Mouse (Mus musculus) layer of hippocampus, adult 2 months (tissue): ENCODE data around the gene Vmn2r102. TPM values are rescaled to one million over a fixed set of nuclear protein-coding genes. Genes with fewer than 3 reads are reported as not detected.

Experiments used
- DNase-seq, 2 experiments: peaks; one replicate each; pipeline ENCODE4 v3.0.0; 2022; ENCODE audit warnings: low spot score in 2 of 2
- H3K27ac ChIP-seq: fragments of 200-600 bp; 2 replicates; pipeline ENCODE4 v1.8.1; 2022
- H3K4me3 ChIP-seq: fragments of 200-600 bp; 2 replicates; pipeline ENCODE4 v1.8.1; 2022; ENCODE audit warnings: mild to moderate bottlenecking
- CTCF ChIP-seq: fragments of 200-600 bp; conservative IDR thresholded peaks from 2 replicates; pipeline ENCODE4 v1.8.1; 2022; ENCODE audit warnings: antibody characterized with exemption, mild to moderate bottlenecking, moderate library complexity
- long read RNA-seq, 2 experiments: library from polyadenylated mRNA; stranded (forward); transcript quantifications; one replicate each; pipeline ENCODE4 v2.0.0; 2021; ENCODE audit warnings: borderline mapping rate in 2 of 2
- total RNA-seq, 2 experiments: library from RNA; stranded (reverse); gene quantifications; 2 replicates each; pipeline ENCODE4 v1.2.3; 2021

Gene Vmn2r102
- not detected for total RNA-seq
- long read RNA-seq, experiment 1 = 0 reads
- long read RNA-seq, experiment 2 = 0 reads

DNA sequence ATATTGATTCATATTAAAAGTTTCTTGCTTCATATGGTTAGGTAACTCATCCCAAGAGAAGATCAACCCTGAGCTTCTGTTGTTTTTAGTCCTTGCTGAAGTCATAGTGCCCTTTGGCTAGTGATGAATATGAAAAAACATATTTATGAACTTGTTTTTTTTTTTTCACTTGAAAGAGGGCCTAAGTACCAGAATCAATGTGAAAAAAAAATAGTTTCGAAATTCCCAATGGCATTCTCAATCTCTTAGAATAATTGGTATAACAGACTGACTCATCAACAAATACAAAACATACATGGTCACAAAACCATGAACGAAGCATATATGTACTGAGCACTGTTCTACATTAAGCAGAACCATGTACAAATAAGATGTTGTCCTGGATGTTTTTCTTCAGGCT lies at the start of gene Vmn2r102:
Gene Vmn2r102, plus strand, starts transcription at position 301 of the 400 bp plus-strand sequence.
- H3K4me3 ChIP-seq = no peak within 1 kb of the TSS
- DNase-seq = no peak
- no peak within 1 kb of the TSS for H3K27ac ChIP-seq
- TF ChIP-seq CTCF = no peak

GRCm38 (mm10) chr17:19629328-19629727 lies 30.8 kb upstream of the Vmn2r102 start:
- Histone ChIP-seq H3K27ac (no peak overlapping the region), H3K4me3 (no peak overlapping the region)
- TF ChIP-seq CTCF = no peak
- DNase-seq = no peak

DNA sequence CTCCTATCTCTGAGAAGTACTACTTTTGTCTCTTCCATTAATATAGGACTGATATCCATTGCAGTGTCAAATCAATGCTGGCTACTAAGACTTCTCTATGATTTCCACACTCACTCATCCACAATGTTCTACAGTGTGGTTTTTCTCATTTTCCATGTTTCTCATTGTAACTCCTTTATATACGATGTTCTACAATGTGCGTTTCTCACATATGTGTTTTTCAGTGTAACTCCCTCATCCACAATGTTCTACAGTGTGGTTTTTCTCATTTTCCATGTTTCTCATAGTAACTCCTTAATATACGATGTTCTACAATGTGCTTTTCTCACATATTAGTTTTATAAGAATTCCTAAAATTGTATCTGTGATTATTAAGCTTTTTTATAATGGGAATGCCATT lies 1.7 kb upstream of the Vmn2r102 start:
- DNase-seq = no peak
- TF ChIP-seq CTCF = no peak
- Histone ChIP-seq H3K27ac (no peak overlapping the region), H3K4me3 (no peak overlapping the region)

DNA sequence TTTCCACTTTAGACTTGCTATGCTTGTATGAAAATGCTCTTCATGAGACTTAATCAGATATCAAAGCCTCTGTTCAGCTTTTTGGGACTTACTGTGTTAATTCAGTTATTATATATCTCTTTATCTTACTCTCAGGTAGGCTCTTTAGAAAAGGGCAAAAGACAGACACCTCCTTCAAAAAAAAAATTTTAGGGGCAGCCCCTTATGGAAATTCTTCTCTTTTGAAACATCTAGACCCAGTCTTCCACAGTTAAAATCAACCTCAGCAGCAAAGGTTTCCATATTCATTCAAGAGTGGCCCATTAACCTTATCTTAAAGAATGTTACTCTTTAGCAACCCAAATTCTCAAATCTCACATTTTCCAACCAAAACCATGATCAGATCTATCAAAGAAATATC lies 31.9 kb downstream of the Vmn2r102 start:
- Histone ChIP-seq H3K27ac (no peak overlapping the region), H3K4me3 (no peak overlapping the region)
- DNase-seq = no peak
- TF ChIP-seq CTCF = no peak

Other genes starting within 250 kb of the Vmn2r102 start
- not detected for gene Vmn2r100, start 155.6 kb upstream of the Vmn2r102 start, total RNA-seq
- not detected for gene Vmn2r101, start 83.1 kb upstream of the Vmn2r102 start, total RNA-seq
- not detected for gene Vmn2r103, start 113.0 kb downstream of the Vmn2r102 start, total RNA-seq